Mouse (Mus musculus) leukemia stem cell, adult 10-12 weeks (primary cell): ENCODE measurements around the gene Pgk1. TPM values are rescaled to one million over a fixed set of nuclear protein-coding genes. Genes with fewer than 3 reads are reported as not detected.

ENCODE experiments used
- polyA plus RNA-seq: library from polyadenylated mRNA; stranded (reverse); fragments of >175 nt; gene quantifications from 2 replicates; pipeline ENCODE4 v1.2.3, GENCODE M21; 2012; ENCODE audit warnings: low replicate concordance

Gene Pgk1
- 2.3 and 7.7 TPM in 2 replicates for polyA plus RNA-seq

GRCm38 (mm10) chrX:106186713-106187649, at the start of gene Pgk1:
Gene Pgk1 (plus strand): TSS chrX:106187100.

GRCm38 (mm10) chrX:106142936-106143335, 44.0 kb upstream of the Pgk1 start, which contains the start of gene Tlr13:
Gene Tlr13 (plus strand): TSS chrX:106143204.

GRCm38 (mm10) chrX:106221058-106221457, 34.2 kb downstream of the Pgk1 start, which contains the start of gene Taf9b:
Gene Taf9b (minus strand): TSS chrX:106221158.

Other genes starting within 250 kb of the Pgk1 start
- gene Magt1, start 175.2 kb upstream of the Pgk1 start, polyA plus RNA-seq: 3.3 and 3.6 TPM in 2 replicates
- 7.6 and 19.1 TPM in 2 replicates for gene Cox7b, start 171.4 kb upstream of the Pgk1 start, polyA plus RNA-seq
- gene Atp7a, start 159.8 kb upstream of the Pgk1 start, polyA plus RNA-seq: 0.07 and 0.56 TPM in 2 replicates
- gene Tlr13, start 43.9 kb upstream of the Pgk1 start, polyA plus RNA-seq: 0.40 TPM in 1 of 2 replicates, not detected in the other
- 0.55 TPM in 1 of 2 replicates, not detected in the other for gene Taf9b, start 34.1 kb downstream of the Pgk1 start, polyA plus RNA-seq
- not detected in 2 replicates for gene Fnd3c2, start 68.3 kb downstream of the Pgk1 start, polyA plus RNA-seq